ENCODE assay signal across 19 mouse cellular contexts in the genomic region with DNA sequence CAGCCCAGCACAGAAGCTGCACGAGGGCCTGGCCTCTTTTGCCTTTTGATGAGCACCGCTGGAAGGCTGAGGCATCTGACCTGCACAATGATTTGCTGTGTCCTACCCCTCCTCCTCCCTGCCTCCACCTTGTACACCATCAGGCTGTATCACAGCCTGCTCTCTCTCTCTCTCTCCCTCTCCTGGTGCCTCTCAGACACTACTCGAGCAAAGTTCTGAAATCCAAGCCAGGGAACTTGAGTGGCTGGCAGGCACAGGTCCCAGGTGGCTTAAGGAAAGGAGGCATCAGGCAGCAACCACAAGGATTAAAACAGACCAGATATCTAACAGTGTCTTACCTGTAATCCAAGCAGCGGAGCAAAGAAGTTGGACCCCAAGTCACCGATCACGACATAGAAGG. TPM values are rescaled to one million over a fixed set of nuclear protein-coding genes. Genes with fewer than 3 reads are reported as not detected.
DNase-seq lines count a peak whose midpoint lies in the region; ATAC-seq and TF ChIP-seq lines count a peak whose summit lies in the region.
"Had no signal": no experiment of that assay in that cellular context is flagged by ENCODE, and none has a peak within 500 bp of the region (broad histone marks: within the 10 kb centered on the region; RNA-seq: fewer than 3 reads in every experiment).

No protein-coding gene starts in this region.

- peaks cover 41% of the 10 kb centered on the region for H3K4me1 ChIP-seq in heart, postnatal 0 days (ENCODE audit: control insufficient read depth, insufficient read depth)
- peaks cover 85% of the 10 kb centered on the region for H3K4me1 ChIP-seq in G1E (ENCODE audit: insufficient read depth, low read depth, low read length)
- H3K4me1 ChIP-seq in embryonic facial prominence, embryonic 10.5 days: peaks cover 48% of the 10 kb centered on the region

- H3K36me3 ChIP-seq in heart, postnatal 0 days (replicated peaks; ENCODE audit: control insufficient read depth, insufficient read depth, low read length): no peaks in the 10 kb centered on the region
- peaks cover 96% of the 10 kb centered on the region for H3K36me3 ChIP-seq in G1E (replicated peaks)
- H3K36me3 ChIP-seq in embryonic facial prominence, embryonic 10.5 days (replicated peaks): peaks cover 73% of the 10 kb centered on the region
- H3K36me3 ChIP-seq: stomach, embryonic 15.5 days had no signal

- no peak for TF ChIP-seq EP300 in heart, postnatal 0 days (IDR thresholded peaks at IDR 0.05; ENCODE audit: low read depth)

- 68% methylated on average over 6 of the region's 6 CpGs for WGBS in heart, postnatal 0 days
- WGBS in embryonic facial prominence, embryonic 10.5 days: 68% methylated on average over 6 of the region's 6 CpGs

- no peak overlapping the region for H3K27ac ChIP-seq in heart, postnatal 0 days (ENCODE audit: low read depth)
- peak overlapping the region; percentile 14; the same call in 1 of the 2 replicates for H3K27ac ChIP-seq in embryonic facial prominence, embryonic 10.5 days (replicated peaks)
- H3K27ac ChIP-seq: embryonic facial prominence, embryonic 12.5 days; hindbrain, embryonic 12.5 days; intestine, embryonic 15.5 days; layer of hippocampus, adult 2 months; limb, embryonic 12.5 days; midbrain, embryonic 10.5 days; neural tube, embryonic 13.5 days; stomach, embryonic 15.5 days had no signal

- H3K9ac ChIP-seq in heart, postnatal 0 days (replicated peaks; ENCODE audit: low read depth, low read length): no peak overlapping the region
- H3K9ac ChIP-seq: embryonic facial prominence, embryonic 12.5 days; hindbrain, embryonic 12.5 days; intestine, embryonic 15.5 days; limb, embryonic 12.5 days; neural tube, embryonic 13.5 days; stomach, embryonic 15.5 days had no signal

- peak; percentile 37 for TF ChIP-seq CTCF in heart, postnatal 0 days (IDR thresholded peaks at IDR 0.05; ENCODE audit: low read depth)
- TF ChIP-seq CTCF in G1E (IDR thresholded peaks at IDR 0.05; ENCODE audit: low read depth, low read length): no peak

- no peaks in the 10 kb centered on the region for H3K9me3 ChIP-seq in heart, postnatal 0 days (replicated peaks; ENCODE audit: control insufficient read depth, low read length)
- H3K9me3 ChIP-seq in G1E (replicated peaks): no peaks in the 10 kb centered on the region
- no peaks in the 10 kb centered on the region for H3K9me3 ChIP-seq in embryonic facial prominence, embryonic 10.5 days
- H3K9me3 ChIP-seq: embryonic facial prominence, embryonic 12.5 days; hindbrain, embryonic 12.5 days; intestine, embryonic 15.5 days; limb, embryonic 12.5 days; midbrain, embryonic 10.5 days; neural tube, embryonic 13.5 days; stomach, embryonic 15.5 days had no signal

- intact Hi-C loops in heart, postnatal 10 days (cut with DNase I): no loop called here

- no peaks in the 10 kb centered on the region for H3K27me3 ChIP-seq in heart, postnatal 0 days (ENCODE audit: control insufficient read depth, insufficient read depth, low read length)
- no peaks in the 10 kb centered on the region for H3K27me3 ChIP-seq in G1E (ENCODE audit: insufficient read depth, low read length)
- no peaks in the 10 kb centered on the region for H3K27me3 ChIP-seq in embryonic facial prominence, embryonic 10.5 days (replicated peaks; ENCODE audit: low read depth, poor library complexity, severe bottlenecking)
- H3K27me3 ChIP-seq: embryonic facial prominence, embryonic 12.5 days; hindbrain, embryonic 12.5 days; intestine, embryonic 15.5 days; limb, embryonic 12.5 days; neural tube, embryonic 13.5 days; stomach, embryonic 15.5 days had no signal

- ATAC-seq in heart, postnatal 0 days (ENCODE audit: insufficient read depth, low read depth): no peak
- no peak for ATAC-seq in G1E (ENCODE audit: extremely low read depth, insufficient number of reproducible peaks, low FRiP score, poor library complexity, severe bottlenecking)
- ATAC-seq: intestine, embryonic 15.5 days had no signal

- H3K4me3 ChIP-seq in heart, postnatal 0 days (ENCODE audit: low read depth, low read length): no peak overlapping the region
- H3K4me3 ChIP-seq in G1E (ENCODE audit: low read depth, low read length): peak overlapping the region; percentile 17; the same call in 1 of the 2 replicates
- no peak overlapping the region for H3K4me3 ChIP-seq in embryonic facial prominence, embryonic 10.5 days
- H3K4me3 ChIP-seq: embryonic facial prominence, embryonic 12.5 days; hindbrain, embryonic 12.5 days; intestine, embryonic 15.5 days; layer of hippocampus, adult 2 months; limb, embryonic 12.5 days; midbrain, embryonic 10.5 days; neural tube, embryonic 13.5 days; stomach, embryonic 15.5 days had no signal

- no peak overlapping the region for H3K4me2 ChIP-seq in heart, postnatal 0 days (ENCODE audit: low read depth, low read length)
- H3K4me2 ChIP-seq: embryonic facial prominence, embryonic 12.5 days; hindbrain, embryonic 12.5 days; intestine, embryonic 15.5 days; limb, embryonic 12.5 days; neural tube, embryonic 13.5 days; stomach, embryonic 15.5 days had no signal

- no peak for DNase-seq in heart, postnatal 0 days (ENCODE audit: low spot score)
- DNase-seq in heart, postnatal 10 days: no peak
- DNase-seq in G1E (ENCODE audit: low spot score): no peak
- no peak for DNase-seq in embryonic facial prominence, embryonic 10.5 days (ENCODE audit: low spot score)
- DNase-seq in lung, postnatal 25 days (ENCODE audit: low spot score): peak; percentile 56
- DNase-seq in cerebellum, postnatal 10 days: no peak
- DNase-seq in MN1 (ENCODE audit: low spot score): no peak
- DNase-seq: adrenal gland, postnatal 10 days; cerebellum, adult 11 months; gastrocnemius, postnatal 10 days; kidney, postnatal 10 days had no signal

RNA-seq across cellular contexts. Expression of gene Slc38a10, which starts 10.9 kb away (rescaled TPM):
- 113 and 139 TPM in 2 replicates for total RNA-seq in heart, postnatal 0 days (2014; rRNA removed; ENCODE audit: low replicate concordance)
- 56.2 and 65.9 TPM in 2 replicates for polyA plus RNA-seq in heart, postnatal 0 days (2015; fragmentation: Nextera tagmentation; extraction: Ambion mirVana)
- total RNA-seq in heart, postnatal 10 days (2021): 100 to 1,000 TPM; 104 to 116 TPM
- total RNA-seq in G1E (2014; fragmentation: Nextera tagmentation) (47.0 and 52.8 TPM in 2 replicates), G1E (2017) (65.4 and 69.5 TPM in 2 replicates)
- 92.4 and 92.6 TPM in 2 replicates for polyA plus RNA-seq in G1E (2012)
- polyA plus RNA-seq in embryonic facial prominence, embryonic 10.5 days (2016; fragmentation: Nextera tagmentation; extraction: Ambion mirVana): 99.0 and 103 TPM in 2 replicates

RNA-seq across cellular contexts. Expression of gene Ndufaf8, which starts 41.5 kb away (rescaled TPM):
- total RNA-seq in heart, postnatal 0 days (2014; rRNA removed; ENCODE audit: low replicate concordance): 52.7 and 84.8 TPM in 2 replicates
- polyA plus RNA-seq in heart, postnatal 0 days (2015; fragmentation: Nextera tagmentation; extraction: Ambion mirVana): 118 and 132 TPM in 2 replicates
- total RNA-seq in heart, postnatal 10 days (2021): 10 to 100 TPM; 49.3 to 61.9 TPM
- total RNA-seq in G1E (2014; fragmentation: Nextera tagmentation) (10.4 and 11.1 TPM in 2 replicates), G1E (2017) (15.1 and 20.3 TPM in 2 replicates)
- polyA plus RNA-seq in G1E (2012): 60.0 and 78.2 TPM in 2 replicates
- polyA plus RNA-seq in embryonic facial prominence, embryonic 10.5 days (2016; fragmentation: Nextera tagmentation; extraction: Ambion mirVana): 82.0 and 87.7 TPM in 2 replicates

RNA-seq across cellular contexts. Expression of gene Tepsin, which starts 41.7 kb away (rescaled TPM):
- total RNA-seq in heart, postnatal 0 days (2014; rRNA removed; ENCODE audit: low replicate concordance): 16.4 and 20.4 TPM in 2 replicates
- 8.6 and 8.7 TPM in 2 replicates for polyA plus RNA-seq in heart, postnatal 0 days (2015; fragmentation: Nextera tagmentation; extraction: Ambion mirVana)
- 10 to 100 TPM in 1 of 2 experiments, 1 to 10 TPM in 1; 9.6 to 11.1 TPM for total RNA-seq in heart, postnatal 10 days (2021)
- total RNA-seq in G1E (2014; fragmentation: Nextera tagmentation) (13.1 and 14.2 TPM in 2 replicates), G1E (2017) (12.1 and 15.7 TPM in 2 replicates)
- polyA plus RNA-seq in G1E (2012): 24.2 and 24.3 TPM in 2 replicates
- 20.2 and 21.4 TPM in 2 replicates for polyA plus RNA-seq in embryonic facial prominence, embryonic 10.5 days (2016; fragmentation: Nextera tagmentation; extraction: Ambion mirVana)

RNA-seq across cellular contexts. Expression of gene Cep131, which starts 53.6 kb away (rescaled TPM):
- total RNA-seq in heart, postnatal 0 days (2014; rRNA removed; ENCODE audit: low replicate concordance): 3.8 and 8.5 TPM in 2 replicates
- 6.8 and 8.2 TPM in 2 replicates for polyA plus RNA-seq in heart, postnatal 0 days (2015; fragmentation: Nextera tagmentation; extraction: Ambion mirVana)
- 10 to 100 TPM; 10.6 to 13.6 TPM for total RNA-seq in heart, postnatal 10 days (2021)
- total RNA-seq in G1E (2014; fragmentation: Nextera tagmentation) (6.1 and 10.4 TPM in 2 replicates), G1E (2017) (7.9 and 8.8 TPM in 2 replicates)
- polyA plus RNA-seq in G1E (2012): 26.2 and 30.1 TPM in 2 replicates
- 43.0 and 46.9 TPM in 2 replicates for polyA plus RNA-seq in embryonic facial prominence, embryonic 10.5 days (2016; fragmentation: Nextera tagmentation; extraction: Ambion mirVana)
